Mouse (Mus musculus) heart, adult 8-10 months (tissue): ENCODE data around the gene Epor. TPM values are rescaled to one million over a fixed set of nuclear protein-coding genes. Genes with fewer than 3 reads are reported as not detected.

ENCODE experiments used
- DNase-seq: peaks from one replicate; pipeline ENCODE4 v3.0.0; 2022; ENCODE audit warnings: low spot score
- total RNA-seq, 4 experiments: library from RNA; stranded (reverse); gene quantifications; 2 replicates each; pipeline ENCODE4 v1.2.4; 2022

Epor gene
- total RNA-seq, 4 experiments from 2014 or later: 1.6 to 2.9 (median 2.3) TPM

GRCm38 (mm10) chr9:21937711-21938175 lies 25.6 kb downstream of the Epor start:
- no peak for DNase-seq

- peak; percentile 94 for DNase-seq
Measured at GRCm38 (mm10) chr9:21936692-21937570, 26.4 kb downstream of the Epor start, which contains the start of gene Plppr2. Gene Plppr2 (plus strand): TSS chr9:21937033.

GRCm38 (mm10) chr9:21935466-21936131 lies 27.7 kb downstream of the Epor start:
- no peak for DNase-seq

GRCm38 (mm10) chr9:21934021-21934420 lies 29.3 kb downstream of the Epor start:
- DNase-seq: no peak

GRCm38 (mm10) chr9:21932445-21933137 lies 30.7 kb downstream of the Epor start:
- no peak for DNase-seq

GRCm38 (mm10) chr9:21932006-21932405 lies 31.3 kb downstream of the Epor start:
- DNase-seq: no peak

GRCm38 (mm10) chr9:21929208-21929607 lies 34.1 kb downstream of the Epor start:
- DNase-seq: no peak

GRCm38 (mm10) chr9:21927208-21927753 lies 36.0 kb downstream of the Epor start, which contains the start of the genes Ccdc159 and Tmem205:
Gene Ccdc159 (plus strand): TSS chr9:21927471.
Gene Tmem205 (minus strand): TSS chr9:21927556.
- peak; percentile 96 for DNase-seq

- no peak for DNase-seq
Measured at GRCm38 (mm10) chr9:21926784-21927183, 36.5 kb downstream of the Epor start.

- DNase-seq: no peak
Measured at GRCm38 (mm10) chr9:21926155-21926554, 37.2 kb downstream of the Epor start.

GRCm38 (mm10) chr9:21925506-21925905 lies 37.8 kb downstream of the Epor start:
- DNase-seq: no peak

- DNase-seq: no peak
Measured at GRCm38 (mm10) chr9:21925034-21925433, 38.3 kb downstream of the Epor start.

- DNase-seq: peak; percentile 96
Measured at GRCm38 (mm10) chr9:21924099-21924493, 39.2 kb downstream of the Epor start.

GRCm38 (mm10) chr9:21923490-21924098 lies 39.7 kb downstream of the Epor start:
- peak; percentile 30 for DNase-seq

- DNase-seq: no peak
Measured at GRCm38 (mm10) chr9:21923036-21923435, 40.3 kb downstream of the Epor start.

- DNase-seq: no peak
Measured at GRCm38 (mm10) chr9:21918692-21919384, 44.5 kb downstream of the Epor start.

- DNase-seq: peak; percentile 93
Measured at GRCm38 (mm10) chr9:21918035-21918592, 45.2 kb downstream of the Epor start, which contains the start of gene Rab3d. Gene Rab3d (minus strand): TSS chr9:21918192.

- DNase-seq: peak; percentile 28
Measured at GRCm38 (mm10) chr9:21917493-21918034, 45.7 kb downstream of the Epor start.

GRCm38 (mm10) chr9:21916851-21917492 lies 46.3 kb downstream of the Epor start:
- no peak for DNase-seq
